Mouse (Mus musculus): ENCODE measurements at regions not wholly inside any gene's neighbourhood (a gene's known extent, or its start where the extent isn't known, plus 50 kb on each side); places are given as distances from the start of the nearest gene placed in this dataset.

DNA sequence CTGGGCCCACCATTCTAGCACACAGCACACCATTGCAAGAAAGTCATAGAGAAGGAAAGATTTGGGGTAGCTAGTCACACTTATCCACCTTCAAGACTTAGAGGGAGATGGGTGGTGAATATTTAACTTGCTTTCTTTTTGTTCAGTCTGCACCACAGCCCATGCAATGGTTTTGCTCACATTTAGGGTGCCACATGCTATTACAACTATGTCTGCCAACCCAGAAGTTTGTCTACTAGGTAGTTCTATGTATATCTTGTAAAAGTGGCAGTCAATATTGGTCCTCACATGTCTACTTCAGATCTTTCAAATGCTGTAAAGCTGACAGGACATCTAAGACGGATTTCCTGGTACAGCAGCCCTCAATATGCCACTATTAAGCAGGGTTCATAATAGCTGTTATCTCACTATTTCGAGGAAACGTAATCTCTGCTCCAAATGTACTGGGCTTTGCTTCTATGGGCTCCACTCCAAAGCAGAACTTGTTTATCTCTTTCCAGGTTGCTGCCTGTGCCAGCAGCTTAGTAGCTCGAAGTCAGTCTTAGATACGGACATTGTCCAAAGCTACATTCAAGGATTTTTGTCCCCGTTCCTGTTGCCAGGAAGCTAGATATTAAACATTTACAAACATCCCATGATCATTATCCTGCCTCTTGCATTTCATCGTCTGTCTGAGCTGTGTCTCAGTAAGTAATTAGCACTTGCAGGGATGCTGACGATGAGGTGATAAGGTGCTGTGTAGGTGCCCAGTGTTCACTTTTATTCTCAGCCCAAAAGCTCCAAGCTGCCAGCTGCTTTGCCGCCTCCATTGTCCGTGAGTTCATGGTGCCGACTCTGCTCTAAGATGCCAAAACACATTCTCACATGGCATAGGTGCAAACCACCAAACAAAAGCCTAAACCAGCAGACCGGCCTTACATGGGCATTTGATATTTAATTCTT lies 327.8 kb upstream of the Robo2 start:
- DNase-seq (ENCODE audit: low spot score): no peak

- DNase-seq (ENCODE audit: low spot score): no peak
Observed at GRCm38 (mm10) chr16:74732940-74733776, 321.5 kb upstream of the Robo2 start.

DNA sequence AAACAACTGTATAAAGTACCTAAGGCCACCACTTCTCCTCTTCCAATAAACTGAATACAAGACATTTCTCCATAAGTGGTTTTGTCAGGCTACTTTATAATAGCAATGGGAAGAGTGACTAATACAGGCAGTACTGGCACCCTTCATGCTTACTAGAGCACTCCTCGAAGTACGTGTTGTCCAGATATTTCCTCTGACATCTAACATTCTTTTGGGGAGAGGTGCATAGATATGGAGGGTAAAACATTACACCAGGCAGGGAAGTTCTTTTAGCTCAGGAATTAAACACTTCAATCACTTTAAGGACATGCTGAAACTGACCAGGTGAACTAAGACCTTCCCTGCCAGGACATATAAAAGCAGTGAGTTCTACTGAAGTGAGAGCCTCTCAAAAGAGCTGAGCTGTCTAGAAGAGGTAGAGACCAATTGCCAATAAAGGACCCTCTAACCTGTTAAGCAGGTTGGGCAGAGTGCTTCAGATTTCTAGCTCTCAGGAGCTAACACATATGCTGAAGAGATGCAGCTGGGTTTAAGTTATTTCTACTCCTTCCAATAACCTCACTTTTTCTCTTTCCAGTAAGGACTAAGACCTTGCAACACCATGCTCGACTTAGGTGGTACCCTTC lies 318.7 kb upstream of the Robo2 start:
- no peak for DNase-seq (ENCODE audit: low spot score)

DNA sequence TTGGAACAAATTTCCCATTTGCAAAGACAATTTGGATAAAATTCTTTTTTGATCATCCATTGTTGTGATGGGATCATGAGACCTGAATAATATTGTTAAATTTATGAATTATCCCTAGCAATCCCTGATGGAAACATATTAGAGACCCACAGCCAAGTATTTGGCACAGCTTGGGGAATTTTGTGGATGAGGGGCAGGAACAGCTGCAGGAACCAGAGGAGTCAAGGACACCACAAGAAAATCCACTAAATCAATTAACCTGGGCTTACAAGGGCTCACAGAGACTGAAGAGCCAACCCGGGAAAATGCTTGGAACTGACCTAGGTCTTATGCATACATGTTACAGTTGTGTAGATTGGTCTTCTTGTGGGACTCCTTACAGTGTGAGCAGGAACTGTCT lies 311.6 kb upstream of the Robo2 start:
- no peak for DNase-seq (ENCODE audit: low spot score)

GRCm38 (mm10) chr16:74718154-74718553 lies 306.5 kb upstream of the Robo2 start:
- DNase-seq (ENCODE audit: low spot score): no peak

- DNase-seq (ENCODE audit: low spot score): no peak
Observed at GRCm38 (mm10) chr16:74717622-74718021, 306.0 kb upstream of the Robo2 start.

DNA sequence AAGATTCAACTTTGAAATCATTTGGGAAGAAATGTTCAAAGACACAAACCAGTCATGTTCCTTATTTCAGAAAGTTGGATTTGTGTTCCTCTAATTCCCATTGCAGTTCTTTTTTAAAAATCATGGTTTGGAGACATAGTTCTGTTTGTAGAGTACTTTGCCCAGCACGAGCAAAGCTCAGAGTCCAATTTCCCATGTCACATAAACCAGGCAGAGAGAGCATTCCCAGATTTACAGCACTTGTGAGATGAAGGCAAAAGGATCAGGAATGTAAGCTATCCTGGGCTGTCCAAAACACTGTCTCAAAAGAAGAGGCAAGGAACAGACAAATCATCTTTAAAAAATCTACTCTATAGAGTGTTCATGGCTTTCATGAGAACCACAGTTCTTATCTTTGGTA lies 303.3 kb upstream of the Robo2 start:
- DNase-seq (ENCODE audit: low spot score): no peak

GRCm38 (mm10) chr16:74712515-74712914 lies 300.9 kb upstream of the Robo2 start:
- DNase-seq (ENCODE audit: low spot score): no peak

- no peak for DNase-seq (ENCODE audit: low spot score)
Observed at GRCm38 (mm10) chr16:74702067-74702466, 290.4 kb upstream of the Robo2 start.

- DNase-seq (ENCODE audit: low spot score): no peak
Observed at GRCm38 (mm10) chr16:74683371-74683770, 271.7 kb upstream of the Robo2 start.

- DNase-seq (ENCODE audit: low spot score): no peak
Observed at GRCm38 (mm10) chr16:74675586-74675985, 264.0 kb upstream of the Robo2 start.

DNA sequence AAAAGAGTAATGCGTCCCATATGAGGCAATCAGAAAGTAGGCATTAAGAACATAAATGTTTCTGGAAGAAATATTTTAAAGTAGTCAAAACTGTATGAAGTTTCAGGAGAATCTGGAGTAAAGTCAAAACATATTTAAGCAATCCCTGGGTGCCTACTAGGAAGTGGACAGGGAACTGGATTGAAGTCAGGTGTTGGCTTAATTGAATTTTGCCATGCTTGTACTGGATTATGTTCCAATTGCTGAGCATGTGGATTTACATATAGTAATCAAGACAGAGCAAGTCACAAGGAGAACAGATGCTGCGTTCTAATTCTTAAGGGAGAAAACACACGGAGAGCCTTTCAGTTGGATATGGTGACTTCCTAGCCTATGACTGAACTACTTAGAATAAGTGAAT lies 259.8 kb upstream of the Robo2 start:
- DNase-seq (ENCODE audit: low spot score): no peak

GRCm38 (mm10) chr16:74664337-74664736 lies 252.7 kb upstream of the Robo2 start:
- no peak for DNase-seq (ENCODE audit: low spot score)

DNA sequence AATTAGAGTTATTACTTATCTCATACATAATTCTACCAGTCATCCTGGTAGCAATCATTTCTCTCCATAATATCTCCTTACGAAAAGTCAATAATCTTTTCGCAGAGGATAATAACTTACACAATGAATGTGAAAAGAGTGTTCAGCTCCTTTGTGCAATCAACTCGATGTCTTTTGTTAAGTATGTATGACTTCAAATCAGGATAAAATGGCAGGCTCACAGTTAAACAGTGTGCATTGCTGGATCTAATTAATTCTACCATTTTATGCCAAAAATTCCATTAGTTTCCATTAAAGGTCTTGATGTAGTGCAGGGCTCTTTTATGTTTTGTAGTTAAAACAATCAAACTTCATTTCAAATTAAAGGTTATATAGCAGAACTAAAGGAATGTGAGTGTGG lies 239.6 kb upstream of the Robo2 start:
- DNase-seq (ENCODE audit: low spot score): no peak

DNA sequence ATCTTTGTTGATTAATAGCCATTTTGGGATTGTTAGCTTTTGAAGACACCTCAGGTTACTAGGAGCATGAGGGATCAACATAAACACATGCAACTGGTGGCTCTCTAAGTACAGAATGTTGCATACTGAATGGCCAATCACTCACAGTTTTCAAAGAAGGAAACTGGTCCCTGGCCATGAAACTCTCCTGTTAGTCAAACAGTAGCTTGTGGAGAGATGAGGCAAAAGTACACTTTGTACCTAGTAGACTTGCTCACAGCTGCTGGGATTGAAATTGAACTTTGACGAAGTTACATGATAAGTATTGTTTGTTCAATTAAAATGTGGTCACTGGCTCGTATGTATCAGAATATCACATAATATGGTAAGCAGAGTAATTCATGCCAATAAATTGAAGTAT lies 237.6 kb upstream of the Robo2 start:
- DNase-seq (ENCODE audit: low spot score): no peak

DNA sequence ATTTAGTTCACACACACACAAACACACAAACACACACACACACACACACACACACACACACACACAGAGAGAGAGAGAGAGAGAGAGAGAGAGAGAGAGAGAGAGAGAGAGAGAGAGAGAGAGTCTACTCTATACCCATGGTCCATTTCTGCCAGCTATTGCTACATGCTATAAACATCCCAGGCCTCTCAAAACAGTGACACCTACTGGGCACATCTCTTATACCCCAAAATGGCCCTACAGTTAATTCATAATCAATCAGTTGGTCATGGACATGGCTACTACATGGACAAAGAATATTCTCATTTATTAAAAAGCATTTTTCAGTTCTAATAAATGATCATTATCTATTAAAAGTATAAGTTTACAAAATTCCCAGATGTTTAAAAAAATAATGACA lies 236.8 kb upstream of the Robo2 start:
- no peak for DNase-seq (ENCODE audit: low spot score)

- DNase-seq (ENCODE audit: low spot score): no peak
Observed at GRCm38 (mm10) chr16:74644750-74645366, 233.2 kb upstream of the Robo2 start.

DNA sequence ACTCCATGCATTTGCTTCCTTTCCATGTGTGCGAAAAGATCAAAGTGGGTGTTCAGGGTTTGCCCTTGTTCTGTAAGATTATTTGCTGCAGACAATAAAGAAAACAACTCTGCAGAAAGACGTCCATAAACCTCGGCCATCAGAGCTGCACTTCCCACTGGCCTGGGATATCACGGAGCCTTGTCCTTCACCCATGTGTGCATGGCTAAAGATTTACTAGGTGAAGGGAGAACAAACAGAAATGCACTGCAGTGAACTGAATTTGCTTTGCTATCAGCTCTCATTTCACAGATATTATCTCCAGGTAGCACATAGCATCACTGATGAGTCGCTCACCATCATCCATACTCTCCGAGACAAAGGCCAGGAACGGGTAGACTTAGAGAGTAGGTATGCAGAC lies 228.2 kb upstream of the Robo2 start:
- no peak for DNase-seq (ENCODE audit: low spot score)

- DNase-seq (ENCODE audit: low spot score): no peak
Observed at GRCm38 (mm10) chr16:74637638-74638037, 226.0 kb upstream of the Robo2 start.

DNA sequence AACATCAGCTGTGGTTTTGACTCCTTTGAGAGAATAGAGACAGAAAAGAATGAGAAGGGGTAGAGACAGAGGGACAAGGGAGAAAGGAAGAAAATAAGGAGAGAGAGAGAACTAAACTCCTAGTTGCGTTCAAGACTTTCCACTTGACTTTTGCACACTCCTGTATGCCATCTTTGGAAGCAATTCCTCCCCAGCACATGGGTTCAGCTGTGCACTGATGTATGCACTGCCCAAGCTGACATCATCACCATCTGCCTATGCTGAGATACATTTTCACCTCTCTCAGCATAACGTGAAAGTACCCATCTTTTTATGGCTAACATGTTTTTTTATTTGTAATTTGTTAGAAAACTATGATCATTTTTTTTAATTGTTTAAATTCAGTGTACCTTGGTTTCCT lies 214.2 kb upstream of the Robo2 start:
- no peak for DNase-seq (ENCODE audit: low spot score)

DNA sequence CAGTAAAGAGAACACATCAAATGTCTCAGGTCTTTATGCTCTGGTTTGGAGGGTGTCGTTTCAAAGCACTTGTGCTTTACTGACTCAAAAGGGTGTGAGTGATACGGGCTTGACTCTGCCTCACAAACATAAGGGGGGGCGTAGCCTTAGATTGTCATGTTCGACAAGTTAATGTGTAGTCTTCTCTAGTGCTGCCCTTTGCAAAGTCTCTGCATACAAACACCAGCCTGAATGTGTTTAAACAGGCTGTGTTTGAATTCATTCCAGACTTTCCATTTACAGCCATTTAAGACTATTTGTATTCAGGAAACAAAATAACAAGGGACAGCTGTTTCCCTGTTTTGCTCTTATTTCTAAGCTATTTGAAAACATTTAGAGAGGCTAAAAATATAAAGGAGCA lies 200.4 kb upstream of the Robo2 start:
- DNase-seq (ENCODE audit: low spot score): no peak

DNA sequence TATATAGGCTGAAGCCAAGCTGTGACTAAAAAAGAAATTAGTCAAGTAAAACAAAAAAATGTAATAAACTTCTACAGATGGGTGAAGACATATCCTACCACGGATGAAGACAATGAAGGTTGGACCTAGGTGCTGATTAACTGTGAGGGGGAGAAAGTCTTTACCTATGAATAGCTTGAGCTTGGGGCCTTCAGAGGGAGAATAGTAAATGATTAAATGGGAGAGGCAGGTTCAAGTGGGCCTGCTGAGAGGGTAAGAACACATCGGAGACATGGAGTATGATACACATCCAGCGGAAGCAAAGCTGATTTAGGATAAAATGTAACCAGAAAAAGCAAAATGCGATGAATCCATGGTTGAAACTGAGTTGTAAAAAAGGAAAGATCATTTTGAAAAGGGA lies 197.9 kb upstream of the Robo2 start:
- no peak for DNase-seq (ENCODE audit: low spot score)
